Mouse (Mus musculus) spleen, postnatal 36 days (tissue): Measurements from ENCODE around the gene Zdhhc20.
"Not testable (repeated sequence)": the region's sequence is repeated elsewhere in the genome, so short reads cannot be mapped to it uniquely, and the experiment has no call there.

ENCODE experiments used
- DNase-seq, 2 experiments: peaks; one replicate each; pipeline ENCODE4 v3.0.0; 2022; ENCODE audit warnings: low spot score in 2 of 2, mixed read lengths in 1 of 2

Gene Zdhhc20

GRCm38 (mm10) chr14:57890011-57890842 lies at the start of gene Zdhhc20:
Gene Zdhhc20 (minus strand): TSS chr14:57890276.
- peak; percentile 93 to 94 for DNase-seq

- no peak for DNase-seq
Observed at GRCm38 (mm10) chr14:57937297-57937696, 47.2 kb upstream of the Zdhhc20 start.

GRCm38 (mm10) chr14:57934666-57935065 lies 44.6 kb upstream of the Zdhhc20 start:
- DNase-seq = no peak

- no peak for DNase-seq
Observed at GRCm38 (mm10) chr14:57933608-57934007, 43.5 kb upstream of the Zdhhc20 start.

- no peak for DNase-seq
Observed at GRCm38 (mm10) chr14:57932881-57933443, 42.9 kb upstream of the Zdhhc20 start.

- DNase-seq = no peak
Observed at GRCm38 (mm10) chr14:57921428-57922131, 31.5 kb upstream of the Zdhhc20 start.

GRCm38 (mm10) chr14:57920568-57921310 lies 30.7 kb upstream of the Zdhhc20 start:
- DNase-seq = no peak

GRCm38 (mm10) chr14:57919148-57919875 lies 29.2 kb upstream of the Zdhhc20 start:
- no peak for DNase-seq

GRCm38 (mm10) chr14:57915341-57915740 lies 25.3 kb upstream of the Zdhhc20 start:
- no peak for DNase-seq

GRCm38 (mm10) chr14:57912211-57913007 lies 22.3 kb upstream of the Zdhhc20 start:
- not testable (repeated sequence) for DNase-seq

GRCm38 (mm10) chr14:57911787-57912186 lies 21.7 kb upstream of the Zdhhc20 start:
- DNase-seq = not testable (repeated sequence)

GRCm38 (mm10) chr14:57911316-57911715 lies 21.2 kb upstream of the Zdhhc20 start:
- no peak for DNase-seq

- DNase-seq = peak; percentile 89 to 92
Observed at GRCm38 (mm10) chr14:57910501-57911068, 20.5 kb upstream of the Zdhhc20 start.

GRCm38 (mm10) chr14:57909297-57909696 lies 19.2 kb upstream of the Zdhhc20 start:
- no peak for DNase-seq

- DNase-seq = peak; percentile 63 to 72
Observed at GRCm38 (mm10) chr14:57908431-57908830, 18.4 kb upstream of the Zdhhc20 start.

- no peak for DNase-seq
Observed at GRCm38 (mm10) chr14:57901998-57902397, 11.9 kb upstream of the Zdhhc20 start.

- no peak for DNase-seq
Observed at GRCm38 (mm10) chr14:57896882-57897281, 6.8 kb upstream of the Zdhhc20 start.

- not testable (repeated sequence) for DNase-seq
Observed at GRCm38 (mm10) chr14:57896088-57896871, 6.2 kb upstream of the Zdhhc20 start.

- no peak for DNase-seq
Observed at GRCm38 (mm10) chr14:57894346-57894745, 4.3 kb upstream of the Zdhhc20 start.
